Mouse (Mus musculus): ENCODE measurements around the gene Fem1a. TPM values are rescaled to one million over a fixed set of nuclear protein-coding genes. Genes with fewer than 3 reads are reported as not detected.

Gene Fem1a
- polyA plus RNA-seq, 1 experiment: 43.6 TPM

- H3K4me2 ChIP-seq (ENCODE audit: low read depth): peak overlapping the region; percentile 77
- H3K79me2 ChIP-seq (ENCODE audit: control insufficient read depth, insufficient read depth): peaks cover 40% of the 10 kb centered on the region
- H3ac ChIP-seq (ENCODE audit: control insufficient read depth, insufficient read length): no peak overlapping the region
- TF ChIP-seq MAX (IDR thresholded peaks at IDR 0.05; ENCODE audit: low read depth) (no peak), REST (IDR thresholded peaks at IDR 0.05; ENCODE audit: insufficient read depth, insufficient read length) (no peak), POLR2AphosphoS2 (IDR thresholded peaks at IDR 0.05; ENCODE audit: insufficient read length, low read depth) (no peak), MYOD1 (IDR thresholded peaks at IDR 0.05; ENCODE audit: control insufficient read depth in 1 of 3, insufficient read length in 2 of 3, low read depth in 2 of 3) (no peak), E2F4 (IDR thresholded peaks at IDR 0.05; ENCODE audit: insufficient read depth) (no peak)
- peak overlapping the region; percentile 50 for H3K4me3 ChIP-seq
- peaks cover 7% of the 10 kb centered on the region for H3K36me3 ChIP-seq (ENCODE audit: control insufficient read depth, insufficient read depth)
- H3K27me3 ChIP-seq (ENCODE audit: control insufficient read depth, insufficient read depth, insufficient read length): no peaks in the 10 kb centered on the region
These were observed 2.9 kb downstream of the Fem1a start for GRCm38 (mm10) chr17:56259301-56260037.

GRCm38 (mm10) chr17:56261166-56261565, 4.6 kb downstream of the Fem1a start:
- no peak overlapping the region for H3ac ChIP-seq (ENCODE audit: control insufficient read depth, insufficient read length)
- no peak for TF ChIP-seq E2F4 (IDR thresholded peaks at IDR 0.05; ENCODE audit: insufficient read depth)
- peak; percentile 68 for TF ChIP-seq TCF12 (IDR thresholded peaks at IDR 0.05; ENCODE audit: insufficient read depth, poor library complexity, severe bottlenecking)
- TF ChIP-seq MYOG (IDR thresholded peaks at IDR 0.05; ENCODE audit: control insufficient read depth in 1 of 3, insufficient read depth in 1 of 3, insufficient read length in 2 of 3, low read depth in 2 of 3): peak; percentile 48 to 96 (median 70)
- TF ChIP-seq MYOD1 (IDR thresholded peaks at IDR 0.05; ENCODE audit: control insufficient read depth in 1 of 3, insufficient read length in 2 of 3, low read depth in 2 of 3): peak; percentile 59 to 98 (median 92)
- TF ChIP-seq POLR2AphosphoS2 (IDR thresholded peaks at IDR 0.05; ENCODE audit: insufficient read length, low read depth): peak; percentile 35
- TF ChIP-seq CEBPB (IDR thresholded peaks at IDR 0.05; ENCODE audit: insufficient read depth, poor library complexity, severe bottlenecking): no peak
- peak; percentile 22 for TF ChIP-seq TCF3 (IDR thresholded peaks at IDR 0.05; ENCODE audit: insufficient read length, low read depth)
- TF ChIP-seq POLR2A (IDR thresholded peaks at IDR 0.05; ENCODE audit: insufficient read length, low read depth): no peak
- no peak for TF ChIP-seq MAX (IDR thresholded peaks at IDR 0.05; ENCODE audit: low read depth)
- no peak for TF ChIP-seq USF1 (IDR thresholded peaks at IDR 0.05; ENCODE audit: low read depth)
- TF ChIP-seq SRF (IDR thresholded peaks at IDR 0.05; ENCODE audit: control insufficient read depth, insufficient read length, low read depth): no peak
- TF ChIP-seq REST (IDR thresholded peaks at IDR 0.05; ENCODE audit: insufficient read depth, insufficient read length): no peak
- no peak overlapping the region for H3K4me3 ChIP-seq
- H3K36me3 ChIP-seq (ENCODE audit: control insufficient read depth, insufficient read depth): peaks cover 7% of the 10 kb centered on the region
- peak overlapping the region; percentile 77 for H3K4me2 ChIP-seq (ENCODE audit: low read depth)
- H3K27me3 ChIP-seq (ENCODE audit: control insufficient read depth, insufficient read depth, insufficient read length): no peaks in the 10 kb centered on the region
- H3K79me2 ChIP-seq (ENCODE audit: control insufficient read depth, insufficient read depth): peaks cover 40% of the 10 kb centered on the region

DNA sequence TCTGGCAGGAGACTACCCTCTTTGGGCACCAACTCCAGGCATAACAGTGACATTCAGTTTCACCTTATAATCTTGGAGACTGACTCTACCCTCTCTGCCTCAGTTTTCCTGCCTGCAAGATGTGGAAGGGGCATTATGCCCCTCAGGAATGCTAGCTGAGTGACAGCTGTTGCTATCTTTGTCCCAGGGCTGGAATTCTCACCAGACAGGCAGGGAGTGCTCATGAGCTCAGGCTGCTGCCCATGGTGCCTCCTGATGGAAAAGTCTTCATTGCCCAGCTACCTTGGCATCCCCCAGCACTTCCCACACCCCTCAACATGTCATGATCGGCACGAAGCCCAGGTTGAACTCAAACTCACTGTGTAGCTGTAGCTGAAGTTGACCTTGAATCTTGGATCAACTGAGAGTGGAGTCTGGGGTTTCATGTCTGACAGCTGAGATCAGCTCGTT, 6.1 kb downstream of the Fem1a start:
- H3K36me3 ChIP-seq (ENCODE audit: control insufficient read depth, insufficient read depth): peaks cover 7% of the 10 kb centered on the region
- H3K4me2 ChIP-seq (ENCODE audit: low read depth): peak overlapping the region; percentile 56
- TF ChIP-seq MYOG (IDR thresholded peaks at IDR 0.05; ENCODE audit: control insufficient read depth in 1 of 3, insufficient read depth in 1 of 3, insufficient read length in 2 of 3, low read depth in 2 of 3): peak; percentile 37 to 81 (median 46)
- peak; percentile 84 for TF ChIP-seq POLR2AphosphoS2 (IDR thresholded peaks at IDR 0.05; ENCODE audit: insufficient read length, low read depth)
- peak in 2 of 3 experiments; percentile 49 to 80 for TF ChIP-seq MYOD1 (IDR thresholded peaks at IDR 0.05; ENCODE audit: control insufficient read depth in 1 of 3, insufficient read length in 2 of 3, low read depth in 2 of 3)
- TF ChIP-seq SRF (IDR thresholded peaks at IDR 0.05; ENCODE audit: control insufficient read depth, insufficient read length, low read depth): no peak
- no peak for TF ChIP-seq MAX (IDR thresholded peaks at IDR 0.05; ENCODE audit: low read depth)
- no peak for TF ChIP-seq TCF3 (IDR thresholded peaks at IDR 0.05; ENCODE audit: insufficient read length, low read depth)
- H3K27me3 ChIP-seq (ENCODE audit: control insufficient read depth, insufficient read depth, insufficient read length): no peaks in the 10 kb centered on the region
- peaks cover 34% of the 10 kb centered on the region for H3K79me2 ChIP-seq (ENCODE audit: control insufficient read depth, insufficient read depth)
- H3K4me3 ChIP-seq: no peak overlapping the region
- no peak overlapping the region for H3ac ChIP-seq (ENCODE audit: control insufficient read depth, insufficient read length)

- H3K36me3 ChIP-seq (ENCODE audit: control insufficient read depth, insufficient read depth): peaks cover 7% of the 10 kb centered on the region
- no peak overlapping the region for H3K4me2 ChIP-seq (ENCODE audit: low read depth)
- H3K79me2 ChIP-seq (ENCODE audit: control insufficient read depth, insufficient read depth): peaks cover 24% of the 10 kb centered on the region
- no peak overlapping the region for H3ac ChIP-seq (ENCODE audit: control insufficient read depth, insufficient read length)
- H3K27me3 ChIP-seq (ENCODE audit: control insufficient read depth, insufficient read depth, insufficient read length): no peaks in the 10 kb centered on the region
- TF ChIP-seq E2F4 (IDR thresholded peaks at IDR 0.05; ENCODE audit: insufficient read depth) (no peak), POLR2AphosphoS2 (IDR thresholded peaks at IDR 0.05; ENCODE audit: insufficient read length, low read depth) (peak; percentile 64)
- H3K4me3 ChIP-seq: no peak overlapping the region
These were observed 7.4 kb downstream of the Fem1a start for GRCm38 (mm10) chr17:56264020-56264419.

DNA sequence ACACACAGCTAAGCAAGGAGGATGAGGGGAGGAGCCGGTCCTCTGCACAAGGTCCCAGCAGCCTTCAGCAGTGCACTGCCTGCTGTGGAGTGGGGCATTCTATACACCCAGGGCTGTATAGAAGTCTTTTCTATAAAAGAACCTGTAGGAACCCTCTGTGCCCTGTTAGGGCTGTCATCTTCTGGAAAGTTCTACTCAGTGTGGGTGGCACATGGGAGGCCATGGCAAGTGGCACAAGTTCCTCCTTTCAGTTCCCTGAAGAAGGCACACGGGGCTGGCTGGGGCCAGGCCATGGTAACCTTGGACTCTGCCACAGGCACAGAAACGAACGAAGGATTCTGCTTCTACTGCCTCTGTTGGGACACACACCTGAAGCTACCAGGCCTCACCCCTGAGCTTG, 8.4 kb downstream of the Fem1a start:
- Histone ChIP-seq H3ac (ENCODE audit: control insufficient read depth, insufficient read length) (no peak overlapping the region), H3K36me3 (ENCODE audit: control insufficient read depth, insufficient read depth) (peaks cover 7% of the 10 kb centered on the region), H3K79me2 (ENCODE audit: control insufficient read depth, insufficient read depth) (peaks cover 14% of the 10 kb centered on the region), H3K27me3 (ENCODE audit: control insufficient read depth, insufficient read depth, insufficient read length) (no peaks in the 10 kb centered on the region), H3K4me2 (ENCODE audit: low read depth) (no peak overlapping the region), H3K4me3 (no peak overlapping the region)
- TF ChIP-seq CEBPB (IDR thresholded peaks at IDR 0.05; ENCODE audit: insufficient read depth, poor library complexity, severe bottlenecking): no peak
- no peak for TF ChIP-seq TCF3 (IDR thresholded peaks at IDR 0.05; ENCODE audit: insufficient read length, low read depth)
- no peak for TF ChIP-seq USF1 (IDR thresholded peaks at IDR 0.05; ENCODE audit: low read depth)
- peak; percentile 28 for TF ChIP-seq POLR2AphosphoS2 (IDR thresholded peaks at IDR 0.05; ENCODE audit: insufficient read length, low read depth)
- TF ChIP-seq MAX (IDR thresholded peaks at IDR 0.05; ENCODE audit: low read depth): no peak
